Mouse (Mus musculus): ENCODE data around the gene Ddit4. TPM values are rescaled to one million over a fixed set of nuclear protein-coding genes. Genes with fewer than 3 reads are reported as not detected.

Gene Ddit4
- total and polyA plus RNA-seq, 3 experiments = 39.5 to 136 (median 50.6) TPM

DNA sequence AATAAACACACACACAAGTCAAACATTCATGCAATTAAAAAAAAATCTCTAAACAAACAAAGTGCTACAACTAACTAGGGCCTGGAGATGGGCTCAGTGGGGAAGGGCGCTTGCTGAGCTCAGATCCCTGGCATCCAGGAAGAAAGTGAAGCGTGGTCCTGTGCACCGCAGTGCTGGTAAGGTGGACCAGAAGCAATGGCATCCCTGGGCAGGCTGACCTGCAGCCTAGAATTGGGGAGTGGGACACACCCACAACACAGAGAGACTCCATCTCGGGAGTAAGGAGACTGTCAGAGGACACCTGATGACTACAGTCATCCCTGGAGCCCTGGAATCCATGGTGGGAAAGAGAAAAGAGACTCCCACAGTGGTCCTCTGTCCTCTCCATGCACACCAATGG, 21.8 kb upstream of the Ddit4 start:
- in situ Hi-C loops (cut with MboI; ENCODE audit: low pct_ligation_motif_present, low pct_unique_long_range_greater_than_20kb, low sequenced_read_pairs) = no loop called here
- H3K36me3 ChIP-seq (replicated peaks in 1 of 2; ENCODE audit: control insufficient read depth in 1 of 2, insufficient read depth in 1 of 2, low read length in 1 of 2) = no peaks in the 10 kb centered on the region
- TF ChIP-seq USF1 (IDR thresholded peaks at IDR 0.05; ENCODE audit: low read depth, low read length) (no peak), NRF1 (IDR thresholded peaks at IDR 0.05; ENCODE audit: low read depth, low read length) (no peak), NELFE (IDR thresholded peaks at IDR 0.05; ENCODE audit: low read depth, low read length) (no peak), SIN3A (IDR thresholded peaks at IDR 0.05; ENCODE audit: low read length) (no peak), MAX (IDR thresholded peaks at IDR 0.05; ENCODE audit: low read length) (no peak), BHLHE40 (IDR thresholded peaks at IDR 0.05; ENCODE audit: low read depth, low read length) (no peak), GABPA (IDR thresholded peaks at IDR 0.05; ENCODE audit: insufficient replicate concordance, low read depth, low read length) (no peak), ZKSCAN1 (IDR thresholded peaks at IDR 0.05; ENCODE audit: borderline replicate concordance, low read depth, low read length) (no peak), IRF4 (IDR thresholded peaks at IDR 0.05; ENCODE audit: low read depth, low read length) (no peak), MAZ (IDR thresholded peaks at IDR 0.05; ENCODE audit: low read depth, low read length) (no peak), PAX5 (IDR thresholded peaks at IDR 0.05; ENCODE audit: low read length) (no peak), ETS1 (conservative IDR thresholded peaks at IDR 0.05; ENCODE audit: low read depth, low read length) (no peak), MAFK (IDR thresholded peaks at IDR 0.05; ENCODE audit: insufficient replicate concordance, low read length) (no peak), JUN (IDR thresholded peaks at IDR 0.05; ENCODE audit: insufficient read depth, low read depth, low read length) (no peak), TCF12 (IDR thresholded peaks at IDR 0.05; ENCODE audit: low read depth, low read length) (no peak)
- H3K79me2 ChIP-seq (replicated peaks; ENCODE audit: control insufficient read depth, extremely low read depth, insufficient read depth, poor library complexity, severe bottlenecking) = no peaks in the 10 kb centered on the region
- dilution Hi-C loops (cut with MboI; ENCODE audit: extremely low pct_ligation_motif_present, extremely low pct_unique_long_range_greater_than_20kb, low sequenced_read_pairs) = no loop called here
- peak overlapping the region; percentile 53; the same call in 1 of the 2 replicates for H3K9ac ChIP-seq (ENCODE audit: insufficient read depth, low read depth)
- peak overlapping the region in 1 of 3 experiments; percentile 25 for H3K4me3 ChIP-seq (replicated peaks in 1 of 3; ENCODE audit: low read depth in 2 of 3, low read length in 2 of 3, poor library complexity in 1 of 3)
- no peaks in the 10 kb centered on the region for H3K9me3 ChIP-seq (replicated peaks; ENCODE audit: low read length)
- H3K27me3 ChIP-seq (replicated peaks) = no peaks in the 10 kb centered on the region
- peak overlapping the region; percentile 67 for H3K27ac ChIP-seq (ENCODE audit: insufficient read depth, low read depth)
- no peak overlapping the region for H3K4me2 ChIP-seq (ENCODE audit: insufficient read depth, low read depth, poor library complexity, severe bottlenecking)
- DNase-seq (ENCODE audit: extremely low read depth) = no peak
- peaks cover 19 to 55% of the 10 kb centered on the region in 2 experiments for H3K4me1 ChIP-seq (ENCODE audit: control insufficient read depth in 1 of 2, insufficient read depth in 2 of 2)

DNA sequence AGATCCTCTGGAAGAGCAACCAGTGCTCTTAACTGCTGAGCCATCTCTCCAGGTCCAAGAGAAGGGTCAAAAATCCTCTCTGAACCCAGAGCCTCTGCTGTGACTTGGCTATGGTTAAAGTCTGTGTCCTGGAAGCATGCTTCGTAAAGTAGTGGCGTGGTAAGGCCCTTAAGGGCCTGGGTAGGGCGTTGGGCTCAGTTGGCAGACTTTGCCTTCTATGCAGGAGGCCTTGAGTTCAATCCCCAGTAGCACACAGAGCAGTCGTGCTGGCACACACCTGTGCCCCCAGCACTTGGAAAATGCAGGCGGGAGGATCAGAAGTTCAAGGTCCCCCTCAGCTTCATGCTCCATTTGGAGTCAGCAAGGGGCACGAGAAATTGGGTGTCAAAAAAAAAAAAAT, 21.4 kb upstream of the Ddit4 start:
- DNase-seq (ENCODE audit: extremely low read depth) = no peak
- Histone ChIP-seq H3K79me2 (replicated peaks; ENCODE audit: control insufficient read depth, extremely low read depth, insufficient read depth, poor library complexity, severe bottlenecking) (no peaks in the 10 kb centered on the region), H3K9ac (ENCODE audit: insufficient read depth, low read depth) (no peak overlapping the region), H3K9me3 (replicated peaks; ENCODE audit: low read length) (no peaks in the 10 kb centered on the region), H3K27me3 (replicated peaks) (no peaks in the 10 kb centered on the region), H3K4me1 (ENCODE audit: control insufficient read depth in 1 of 2, insufficient read depth in 2 of 2) (peaks cover 19 to 51% of the 10 kb centered on the region in 2 experiments), H3K27ac (ENCODE audit: insufficient read depth, low read depth) (no peak overlapping the region), H3K4me3 (replicated peaks in 1 of 3; ENCODE audit: low read depth in 2 of 3, low read length in 2 of 3, poor library complexity in 1 of 3) (no peak overlapping the region), H3K36me3 (replicated peaks in 1 of 2; ENCODE audit: control insufficient read depth in 1 of 2, insufficient read depth in 1 of 2, low read length in 1 of 2) (no peaks in the 10 kb centered on the region), H3K4me2 (ENCODE audit: insufficient read depth, low read depth, poor library complexity, severe bottlenecking) (no peak overlapping the region)
- dilution Hi-C loops (cut with MboI; ENCODE audit: extremely low pct_ligation_motif_present, extremely low pct_unique_long_range_greater_than_20kb, low sequenced_read_pairs) (no loop called here), in situ Hi-C loops (cut with MboI; ENCODE audit: low pct_ligation_motif_present, low pct_unique_long_range_greater_than_20kb, low sequenced_read_pairs) (no loop called here)
- TF ChIP-seq MAX (IDR thresholded peaks at IDR 0.05; ENCODE audit: low read length) = no peak
- TF ChIP-seq POLR2AphosphoS2 (IDR thresholded peaks at IDR 0.05; ENCODE audit: low read depth, low read length) = no peak
- TF ChIP-seq USF1 (IDR thresholded peaks at IDR 0.05; ENCODE audit: low read depth, low read length) = no peak
- TF ChIP-seq MYC (IDR thresholded peaks at IDR 0.05; ENCODE audit: low read depth, low read length) = no peak
- no peak for TF ChIP-seq CHD1 (IDR thresholded peaks at IDR 0.05; ENCODE audit: low read depth, low read length)
- no peak for TF ChIP-seq USF2 (conservative IDR thresholded peaks at IDR 0.05; ENCODE audit: low read depth, low read length)
- TF ChIP-seq TBP (conservative IDR thresholded peaks at IDR 0.05; ENCODE audit: low read depth, low read length) = no peak
- no peak for TF ChIP-seq ETS1 (conservative IDR thresholded peaks at IDR 0.05; ENCODE audit: low read depth, low read length)
- TF ChIP-seq RAD21 (IDR thresholded peaks at IDR 0.05; ENCODE audit: low read depth, low read length) = no peak
- no peak for TF ChIP-seq E2F4 (IDR thresholded peaks at IDR 0.05; ENCODE audit: insufficient replicate concordance, low read depth, low read length)
- no peak for TF ChIP-seq BHLHE40 (IDR thresholded peaks at IDR 0.05; ENCODE audit: low read depth, low read length)
- TF ChIP-seq CHD2 (IDR thresholded peaks at IDR 0.05; ENCODE audit: low read length) = no peak
- no peak for TF ChIP-seq PAX5 (IDR thresholded peaks at IDR 0.05; ENCODE audit: low read length)
- no peak for TF ChIP-seq MAFK (IDR thresholded peaks at IDR 0.05; ENCODE audit: insufficient replicate concordance, low read length)
- TF ChIP-seq HCFC1 (IDR thresholded peaks at IDR 0.05; ENCODE audit: low read depth, low read length) = no peak
